Mouse (Mus musculus): ENCODE measurements around the gene Prex1.

Prex1 gene

DNA sequence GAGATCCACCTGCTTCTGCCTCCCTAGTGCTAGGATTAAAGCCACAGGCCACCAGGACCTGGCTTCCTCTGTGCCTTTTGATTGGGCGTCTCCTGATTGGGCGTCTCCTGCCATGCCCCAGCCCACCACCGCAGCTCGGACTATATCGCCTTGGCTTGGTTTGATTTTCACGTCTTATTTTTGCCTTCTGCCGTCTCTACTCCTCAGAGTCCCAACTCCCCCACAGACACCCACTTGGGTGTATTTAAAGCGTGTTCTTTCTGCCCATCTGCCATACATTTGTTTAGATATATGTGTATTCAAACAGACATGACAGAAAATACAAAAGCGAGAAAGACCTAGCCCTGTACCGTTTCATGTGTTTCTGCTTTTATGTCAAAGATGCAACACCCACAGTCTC is 14.2 kb upstream of the Prex1 start:
- DNase-seq (ENCODE audit: extremely low spot score, low read depth, low spot score), result no peak

DNA sequence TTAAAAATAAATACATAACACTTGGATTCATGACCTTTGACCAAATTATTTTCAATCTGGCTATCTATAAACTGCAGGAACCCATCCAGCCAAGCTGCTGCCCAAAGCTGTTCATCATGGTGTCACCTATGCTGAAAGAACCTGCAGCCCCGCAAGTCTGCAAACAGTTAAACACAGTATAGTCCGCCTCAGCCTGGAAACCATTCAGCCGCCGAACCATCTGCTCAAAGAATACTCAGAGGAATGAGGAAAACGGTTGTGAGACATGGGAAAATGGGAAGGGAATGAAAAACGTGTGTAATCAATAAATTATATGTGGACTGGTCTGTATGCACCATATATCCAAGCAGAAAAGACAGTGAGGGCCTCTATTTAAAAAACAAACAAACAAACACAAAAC is 13.3 kb upstream of the Prex1 start:
- DNase-seq (ENCODE audit: extremely low spot score, low read depth, low spot score), result no peak

- no peak for DNase-seq (ENCODE audit: extremely low spot score, low read depth, low spot score)
Measured at GRCm38 (mm10) chr2:166720416-166720815, 6.8 kb upstream of the Prex1 start.

- DNase-seq (ENCODE audit: extremely low spot score, low read depth, low spot score), result no peak
Measured at GRCm38 (mm10) chr2:166719930-166720305, 6.3 kb upstream of the Prex1 start.

DNA sequence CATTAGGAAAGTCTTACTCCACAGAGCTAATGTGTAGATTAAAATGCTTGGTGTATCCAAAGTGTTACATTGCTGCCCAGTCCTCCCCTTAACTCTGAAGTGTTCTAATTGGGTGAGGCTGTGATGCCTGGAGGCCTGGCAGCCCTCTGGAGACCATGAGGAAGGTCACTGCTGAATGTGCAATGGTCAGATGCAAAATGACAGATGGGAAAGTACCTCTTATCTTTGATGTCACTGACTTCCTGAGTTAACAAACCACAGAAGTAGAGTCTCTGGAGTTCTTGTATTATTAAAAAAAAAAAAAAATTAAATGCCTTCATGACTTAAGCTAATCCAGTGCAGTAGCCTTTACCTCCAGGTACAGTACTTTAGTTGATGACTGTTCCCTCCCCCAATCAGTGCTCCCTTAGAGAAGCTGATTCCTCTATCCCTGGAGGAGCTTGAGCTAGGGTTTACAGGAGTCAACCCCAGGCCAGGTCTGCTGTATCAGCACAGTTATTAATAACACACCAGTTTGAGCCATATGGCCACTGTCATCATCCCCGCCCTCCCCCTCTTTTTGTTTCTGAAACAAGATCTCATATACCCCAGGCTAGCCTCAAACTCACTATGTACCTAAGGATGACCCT is 5.8 kb upstream of the Prex1 start:
- DNase-seq (ENCODE audit: extremely low spot score, low read depth, low spot score), result no peak

DNA sequence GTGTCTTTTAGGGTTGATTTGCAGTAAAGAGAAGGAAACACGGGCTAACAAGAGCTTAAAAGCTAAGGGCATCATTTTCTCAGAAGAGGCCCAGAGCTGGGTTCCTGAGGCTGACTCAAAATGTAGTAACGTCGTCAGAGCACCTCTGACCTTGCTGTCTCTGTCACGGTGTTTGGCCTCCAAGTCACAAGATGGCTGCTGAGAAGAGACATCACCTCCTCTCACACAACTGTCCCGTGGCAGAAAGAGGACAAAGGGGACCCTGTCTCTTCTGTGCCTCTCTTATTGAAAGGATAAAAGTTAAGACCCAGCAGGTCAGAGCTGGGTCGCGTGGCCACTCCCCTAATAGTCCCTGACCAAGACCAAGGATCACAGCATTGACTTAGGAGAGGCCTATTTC is 2.4 kb upstream of the Prex1 start:
- no peak for DNase-seq (ENCODE audit: extremely low spot score, low read depth, low spot score)

- no peak for DNase-seq (ENCODE audit: extremely low spot score, low read depth, low spot score)
Measured at GRCm38 (mm10) chr2:166714427-166714699, 731 bp upstream of the Prex1 start.

- DNase-seq (ENCODE audit: extremely low spot score, low read depth, low spot score), result no peak
Measured at GRCm38 (mm10) chr2:166712801-166713689, 587 bp downstream of the Prex1 start.

DNA sequence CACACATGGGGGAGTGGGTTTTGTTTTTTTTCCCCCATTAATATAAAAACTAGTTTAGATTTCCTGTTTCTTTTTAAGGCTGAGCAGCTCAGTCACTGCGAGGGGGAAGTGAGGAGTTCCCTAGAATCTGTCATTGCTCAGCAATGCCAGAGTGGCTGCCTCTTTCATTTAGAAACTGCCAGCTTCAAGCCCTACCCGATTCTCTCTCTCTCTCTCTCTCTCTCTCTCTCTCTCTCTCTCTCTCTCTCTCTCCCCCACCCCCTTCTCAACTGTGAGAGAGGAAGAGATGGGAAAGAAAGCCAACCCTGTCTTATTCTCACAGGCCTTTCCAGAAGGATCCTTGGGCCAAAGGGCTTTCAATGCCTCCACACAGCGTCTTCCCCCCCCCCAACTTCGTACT is 1.3 kb downstream of the Prex1 start:
- DNase-seq (ENCODE audit: extremely low spot score, low read depth, low spot score), result no peak

DNA sequence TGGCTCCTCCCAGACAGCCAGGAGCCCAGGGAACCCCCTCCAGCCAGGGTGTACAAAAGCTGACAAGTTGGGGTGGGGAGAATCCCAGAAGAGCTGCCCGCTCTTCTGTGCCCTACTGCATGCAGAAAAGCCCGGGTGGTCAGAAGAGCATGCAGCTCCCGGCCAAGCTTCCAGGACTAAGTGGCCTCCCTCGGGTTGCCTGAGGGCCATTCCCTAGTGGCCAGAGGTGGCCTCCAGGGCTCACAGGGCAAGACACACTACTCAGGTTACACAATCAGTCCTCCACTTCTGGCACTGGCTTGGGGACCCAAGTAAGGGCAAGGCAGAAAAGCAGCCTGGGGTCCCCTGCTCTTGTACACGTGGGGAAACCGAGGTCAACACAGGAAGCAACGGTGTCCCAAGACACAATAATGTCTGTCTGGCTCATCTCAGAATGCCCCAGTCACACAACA is 1.9 kb downstream of the Prex1 start:
- DNase-seq (ENCODE audit: extremely low spot score, low read depth, low spot score), result no peak

DNA sequence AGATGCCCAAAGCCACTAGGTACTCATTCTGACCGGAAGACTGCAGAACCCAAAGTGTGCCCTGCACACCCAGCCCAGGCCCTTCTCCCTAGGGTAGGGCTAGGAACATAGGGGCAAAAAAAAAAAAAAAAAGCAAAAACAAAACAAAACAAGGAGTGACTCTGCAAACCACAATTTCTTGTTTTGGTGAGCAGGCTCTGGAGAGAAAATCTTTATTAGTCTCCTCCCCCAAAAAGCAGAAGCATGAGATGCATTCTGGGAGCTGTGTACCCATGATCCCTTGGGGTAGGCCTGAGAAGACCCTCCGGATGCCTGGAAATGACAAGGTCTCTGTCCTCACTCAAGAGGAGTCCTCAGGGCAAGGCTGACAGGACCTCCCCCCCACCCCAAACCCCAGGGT is 3.7 kb downstream of the Prex1 start:
- no peak for DNase-seq (ENCODE audit: extremely low spot score, low read depth, low spot score)

GRCm38 (mm10) chr2:166708304-166708703 is 5.3 kb downstream of the Prex1 start:
- no peak for DNase-seq (ENCODE audit: extremely low spot score, low read depth, low spot score)

GRCm38 (mm10) chr2:166706526-166706925 is 7.1 kb downstream of the Prex1 start:
- DNase-seq (ENCODE audit: extremely low spot score, low read depth, low spot score), result no peak

- no peak for DNase-seq (ENCODE audit: extremely low spot score, low read depth, low spot score)
Measured at GRCm38 (mm10) chr2:166703491-166703890, 10.1 kb downstream of the Prex1 start.

GRCm38 (mm10) chr2:166702113-166702445 is 11.6 kb downstream of the Prex1 start:
- DNase-seq (ENCODE audit: extremely low spot score, low read depth, low spot score), result no peak

DNA sequence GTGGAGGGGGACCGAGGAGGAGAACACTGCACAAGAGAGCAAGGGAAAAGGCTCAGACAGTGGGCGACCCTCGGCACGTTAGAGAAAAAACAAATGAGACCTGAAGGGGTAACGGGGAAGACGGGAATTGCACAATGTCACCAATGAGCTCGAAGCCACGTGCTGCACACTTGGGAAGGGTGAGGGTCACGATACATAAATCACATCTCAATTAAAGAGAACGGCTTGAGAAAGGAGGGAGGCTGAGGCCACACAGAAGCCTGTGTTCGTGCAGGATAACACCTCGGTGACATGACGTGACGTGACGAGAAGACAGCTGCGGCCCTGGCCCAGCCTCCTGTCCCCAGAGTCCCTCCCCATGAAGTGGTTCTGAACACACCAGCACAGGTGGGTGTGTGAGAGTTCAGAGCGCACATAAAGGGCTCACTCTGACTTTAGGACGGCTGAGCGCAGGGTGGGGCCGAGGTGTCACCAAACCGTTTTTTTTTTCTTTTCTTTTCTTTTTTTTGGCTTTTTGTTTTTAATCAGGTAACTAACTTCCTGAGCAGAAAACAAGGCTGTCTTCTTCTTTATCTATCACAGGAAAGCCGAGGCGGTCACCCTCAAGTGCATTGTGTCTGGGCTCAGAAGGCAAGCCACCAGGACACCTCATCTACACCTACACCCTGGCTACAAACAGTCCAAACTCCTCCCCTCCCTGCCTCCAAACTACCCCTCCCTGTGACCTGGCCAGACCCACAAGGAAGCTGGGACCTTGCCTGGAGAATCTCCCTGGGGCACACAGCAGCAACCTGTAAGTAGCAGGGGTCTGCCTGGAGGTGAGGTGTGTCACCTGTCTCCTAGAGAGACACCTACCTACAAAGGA is 12.2 kb downstream of the Prex1 start:
- DNase-seq (ENCODE audit: extremely low spot score, low read depth, low spot score), result no peak

GRCm38 (mm10) chr2:166700732-166701131 is 12.9 kb downstream of the Prex1 start:
- DNase-seq (ENCODE audit: extremely low spot score, low read depth, low spot score), result no peak

DNA sequence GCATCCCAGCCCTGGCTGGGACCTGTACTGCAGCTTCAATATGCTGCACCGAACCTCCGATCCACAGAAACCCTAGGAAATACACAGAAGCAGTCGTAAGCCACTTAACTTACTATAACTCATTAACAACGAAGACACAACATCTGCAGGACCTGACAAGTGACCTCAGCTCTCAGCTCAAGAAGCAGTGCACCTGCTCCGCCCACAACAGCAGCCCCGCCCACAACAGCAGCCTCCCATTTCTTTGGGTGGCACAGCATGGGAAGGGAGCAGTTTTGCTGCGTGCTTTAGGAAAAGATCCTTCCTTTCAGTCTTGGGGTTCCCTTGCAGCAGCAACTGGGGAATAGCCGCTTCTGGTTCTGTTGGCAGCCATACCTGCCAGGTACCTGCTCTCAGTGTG is 13.5 kb downstream of the Prex1 start:
- DNase-seq (ENCODE audit: extremely low spot score, low read depth, low spot score), result no peak

DNA sequence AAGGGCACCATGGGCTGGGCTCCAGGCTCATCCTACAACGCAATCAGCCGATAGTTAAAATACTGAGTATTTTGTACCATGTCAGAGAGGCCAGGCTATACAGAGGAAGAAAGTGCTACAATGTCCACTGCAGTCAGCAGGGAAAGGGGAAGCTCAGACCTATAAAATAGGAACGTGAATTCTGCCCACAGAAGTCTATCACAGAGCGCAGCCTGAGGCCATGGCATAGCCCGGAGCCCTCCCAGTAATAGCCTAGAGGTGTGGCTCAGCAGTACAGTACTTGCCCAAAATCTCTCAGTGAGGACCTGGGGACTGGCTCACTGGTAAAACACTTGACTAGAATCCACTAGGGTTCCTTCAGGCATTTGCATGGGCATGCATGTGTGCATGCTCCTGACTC is 14.1 kb downstream of the Prex1 start:
- DNase-seq (ENCODE audit: extremely low spot score, low read depth, low spot score), result no peak

GRCm38 (mm10) chr2:166694616-166695015 is 19.0 kb downstream of the Prex1 start:
- no peak for DNase-seq (ENCODE audit: extremely low spot score, low read depth, low spot score)

- DNase-seq (ENCODE audit: extremely low spot score, low read depth, low spot score), result no peak
Measured at GRCm38 (mm10) chr2:166693394-166693793, 20.2 kb downstream of the Prex1 start.

Data from hindlimb bud, embryonic 11.5 days (tissue).